Mouse (Mus musculus): ENCODE measurements around the gene Rps10. TPM values are rescaled to one million over a fixed set of nuclear protein-coding genes. Genes with fewer than 3 reads are reported as not detected.

Rps10 gene
- polyA plus RNA-seq, 1 experiment, result 1,308 TPM

GRCm38 (mm10) chr17:27655089-27656010 is 18.9 kb upstream of the Rps10 start, which contains the start of gene Pacsin1:
Pacsin1 (plus strand) TSS chr17:27655509.
- Histone ChIP-seq H3K27ac (ENCODE audit: insufficient read depth, low read depth, low read length) (no peak within 1 kb of the TSS), H3K36me3 (ENCODE audit: control insufficient read depth, insufficient read depth, low read length) (no peaks in the 10 kb centered on the region), H3K4me1 (ENCODE audit: control insufficient read depth, insufficient read depth, insufficient read length, low read length) (no peaks in the 10 kb centered on the region), H3K4me3 (ENCODE audit: low read depth, low read length) (peak within 1 kb of the TSS; percentile 62), H3K27me3 (ENCODE audit: control insufficient read depth, insufficient read depth, low read length) (peaks cover 26% of the 10 kb centered on the region)
- WGBS, result 4% methylated on average over 65 of the region's 65 CpGs
- no peak for TF ChIP-seq CTCF (IDR thresholded peaks at IDR 0.05; ENCODE audit: extremely low read depth, insufficient read length, insufficient replicate concordance, low read depth, low read length)
- no peak for TF ChIP-seq POLR2A (IDR thresholded peaks at IDR 0.05; ENCODE audit: low read depth, low read length)

- H3K4me3 ChIP-seq (ENCODE audit: low read depth, low read length), result no peak overlapping the region
- no peaks in the 10 kb centered on the region for H3K36me3 ChIP-seq (ENCODE audit: control insufficient read depth, insufficient read depth, low read length)
- TF ChIP-seq CTCF (IDR thresholded peaks at IDR 0.05; ENCODE audit: extremely low read depth, insufficient read length, insufficient replicate concordance, low read depth, low read length) (no peak), POLR2A (IDR thresholded peaks at IDR 0.05; ENCODE audit: low read depth, low read length) (no peak)
- H3K4me1 ChIP-seq (ENCODE audit: control insufficient read depth, insufficient read depth, insufficient read length, low read length), result no peaks in the 10 kb centered on the region
- WGBS, result 46% methylated on average over 10 of the region's 10 CpGs
- peaks cover 26% of the 10 kb centered on the region for H3K27me3 ChIP-seq (ENCODE audit: control insufficient read depth, insufficient read depth, low read length)
- H3K27ac ChIP-seq (ENCODE audit: insufficient read depth, low read depth, low read length), result no peak overlapping the region
Observed at GRCm38 (mm10) chr17:27653253-27653959, 16.9 kb upstream of the Rps10 start.

- Histone ChIP-seq H3K36me3 (ENCODE audit: control insufficient read depth, insufficient read depth, low read length) (no peaks in the 10 kb centered on the region), H3K27ac (ENCODE audit: insufficient read depth, low read depth, low read length) (no peak overlapping the region), H3K4me3 (ENCODE audit: low read depth, low read length) (no peak overlapping the region), H3K4me1 (ENCODE audit: control insufficient read depth, insufficient read depth, insufficient read length, low read length) (no peaks in the 10 kb centered on the region), H3K27me3 (ENCODE audit: control insufficient read depth, insufficient read depth, low read length) (peaks cover 25% of the 10 kb centered on the region)
- TF ChIP-seq CTCF (IDR thresholded peaks at IDR 0.05; ENCODE audit: extremely low read depth, insufficient read length, insufficient replicate concordance, low read depth, low read length) (no peak), POLR2A (IDR thresholded peaks at IDR 0.05; ENCODE audit: low read depth, low read length) (no peak)
- WGBS, result 76% methylated on average over 23 of the region's 23 CpGs
Observed at GRCm38 (mm10) chr17:27652046-27652790, 15.7 kb upstream of the Rps10 start.

- H3K4me3 ChIP-seq (ENCODE audit: low read depth, low read length), result peak overlapping the region; percentile 29; the same call in 1 of the 2 replicates
- 37% methylated on average over 13 of the region's 13 CpGs for WGBS
- peak overlapping the region; percentile 50 for H3K27ac ChIP-seq (ENCODE audit: insufficient read depth, low read depth, low read length)
Observed at GRCm38 (mm10) chr17:27650586-27650985, 14.1 kb upstream of the Rps10 start.

GRCm38 (mm10) chr17:27650160-27650559 is 13.7 kb upstream of the Rps10 start:
- Histone ChIP-seq H3K4me3 (ENCODE audit: low read depth, low read length) (0 out of 2 replicates have a peak overlapping the region, but pooled peaks have one; percentile 4), H3K4me1 (ENCODE audit: control insufficient read depth, insufficient read depth, insufficient read length, low read length) (no peaks in the 10 kb centered on the region), H3K36me3 (ENCODE audit: control insufficient read depth, insufficient read depth, low read length) (no peaks in the 10 kb centered on the region), H3K27me3 (ENCODE audit: control insufficient read depth, insufficient read depth, low read length) (peaks cover 5% of the 10 kb centered on the region), H3K27ac (ENCODE audit: insufficient read depth, low read depth, low read length) (peak overlapping the region; percentile 50)
- TF ChIP-seq CTCF (IDR thresholded peaks at IDR 0.05; ENCODE audit: extremely low read depth, insufficient read length, insufficient replicate concordance, low read depth, low read length) (peak; percentile 89), POLR2A (IDR thresholded peaks at IDR 0.05; ENCODE audit: low read depth, low read length) (no peak)
- 8% methylated on average over 12 of the region's 12 CpGs for WGBS

More at GRCm38 (mm10) chr17:27650586-27650985, 14.1 kb upstream of the Rps10 start:
- no peaks in the 10 kb centered on the region for H3K4me1 ChIP-seq (ENCODE audit: control insufficient read depth, insufficient read depth, insufficient read length, low read length)
- H3K27me3 ChIP-seq (ENCODE audit: control insufficient read depth, insufficient read depth, low read length), result peaks cover 9% of the 10 kb centered on the region
- no peaks in the 10 kb centered on the region for H3K36me3 ChIP-seq (ENCODE audit: control insufficient read depth, insufficient read depth, low read length)
- no peak for TF ChIP-seq POLR2A (IDR thresholded peaks at IDR 0.05; ENCODE audit: low read depth, low read length)
- TF ChIP-seq CTCF (IDR thresholded peaks at IDR 0.05; ENCODE audit: extremely low read depth, insufficient read length, insufficient replicate concordance, low read depth, low read length), result no peak

GRCm38 (mm10) chr17:27645807-27646206 is 9.3 kb upstream of the Rps10 start:
- no peak overlapping the region for H3K27ac ChIP-seq (ENCODE audit: insufficient read depth, low read depth, low read length)
- H3K4me1 ChIP-seq (ENCODE audit: control insufficient read depth, insufficient read depth, insufficient read length, low read length), result no peaks in the 10 kb centered on the region
- 37% methylated on average over 7 of the region's 7 CpGs for WGBS
- no peak for TF ChIP-seq POLR2A (IDR thresholded peaks at IDR 0.05; ENCODE audit: low read depth, low read length)
- no peak for TF ChIP-seq CTCF (IDR thresholded peaks at IDR 0.05; ENCODE audit: extremely low read depth, insufficient read length, insufficient replicate concordance, low read depth, low read length)
- no peaks in the 10 kb centered on the region for H3K27me3 ChIP-seq (ENCODE audit: control insufficient read depth, insufficient read depth, low read length)
- no peak overlapping the region for H3K4me3 ChIP-seq (ENCODE audit: low read depth, low read length)
- H3K36me3 ChIP-seq (ENCODE audit: control insufficient read depth, insufficient read depth, low read length), result no peaks in the 10 kb centered on the region

All from small intestine, adult 2 months (tissue).